Mouse (Mus musculus) heart, adult 9 months (tissue): ENCODE data around the gene Slc13a2.

Source experiments
- DNase-seq, 2 experiments: peaks; one replicate each; pipeline ENCODE4 v3.0.0; 2022; ENCODE audit warnings: low spot score in 2 of 2

Slc13a2 gene

GRCm38 (mm10) chr11:78392728-78393127, 29.3 kb downstream of the Slc13a2 start:
- no peak for DNase-seq

GRCm38 (mm10) chr11:78386508-78387043, 35.4 kb downstream of the Slc13a2 start, which contains the start of gene Foxn1:
TSS of gene Foxn1 (minus strand) at chr11:78386558.
- no peak for DNase-seq

GRCm38 (mm10) chr11:78385776-78386175, 36.2 kb downstream of the Slc13a2 start:
- no peak for DNase-seq

GRCm38 (mm10) chr11:78382701-78383100, 39.3 kb downstream of the Slc13a2 start:
- DNase-seq, result no peak

- DNase-seq, result no peak
Measured at GRCm38 (mm10) chr11:78382286-78382685, 39.7 kb downstream of the Slc13a2 start.

GRCm38 (mm10) chr11:78380996-78381395, 41.0 kb downstream of the Slc13a2 start:
- no peak for DNase-seq

GRCm38 (mm10) chr11:78380351-78380750, 41.7 kb downstream of the Slc13a2 start:
- no peak for DNase-seq

GRCm38 (mm10) chr11:78377549-78378159, 44.4 kb downstream of the Slc13a2 start:
- DNase-seq, result no peak

- no peak for DNase-seq
Measured at GRCm38 (mm10) chr11:78374147-78374546, 47.9 kb downstream of the Slc13a2 start.

GRCm38 (mm10) chr11:78372610-78373009, 49.4 kb downstream of the Slc13a2 start:
- no peak for DNase-seq

GRCm38 (mm10) chr11:78372166-78372565, 49.9 kb downstream of the Slc13a2 start:
- DNase-seq, result no peak

- no peak for DNase-seq
Measured at GRCm38 (mm10) chr11:78371711-78372110, 50.3 kb downstream of the Slc13a2 start.

GRCm38 (mm10) chr11:78370389-78370788, 51.6 kb downstream of the Slc13a2 start:
- DNase-seq, result no peak

- DNase-seq, result no peak
Measured at GRCm38 (mm10) chr11:78367456-78368225, 54.4 kb downstream of the Slc13a2 start.

GRCm38 (mm10) chr11:78364103-78364502, 57.9 kb downstream of the Slc13a2 start:
- DNase-seq, result no peak

- no peak for DNase-seq
Measured at GRCm38 (mm10) chr11:78363309-78364007, 58.6 kb downstream of the Slc13a2 start.

- no peak for DNase-seq
Measured at GRCm38 (mm10) chr11:78360789-78361131, 61.3 kb downstream of the Slc13a2 start.

GRCm38 (mm10) chr11:78360125-78360788, 61.8 kb downstream of the Slc13a2 start:
- peak; percentile 24 to 39 for DNase-seq

GRCm38 (mm10) chr11:78358330-78359007, 63.5 kb downstream of the Slc13a2 start:
- DNase-seq, result no peak

GRCm38 (mm10) chr11:78355471-78356238, 66.4 kb downstream of the Slc13a2 start:
- DNase-seq, result peak in 1 of 2 experiments; percentile 10

- no peak for DNase-seq
Measured at GRCm38 (mm10) chr11:78354905-78355304, 67.1 kb downstream of the Slc13a2 start.
